Mouse (Mus musculus): ENCODE data around the gene Senp3. TPM values are rescaled to one million over a fixed set of nuclear protein-coding genes. Genes with fewer than 3 reads are reported as not detected.

The Senp3 gene
- total RNA-seq, 2 experiments from 2014 or later, result 25.4 to 28.1 TPM

DNA sequence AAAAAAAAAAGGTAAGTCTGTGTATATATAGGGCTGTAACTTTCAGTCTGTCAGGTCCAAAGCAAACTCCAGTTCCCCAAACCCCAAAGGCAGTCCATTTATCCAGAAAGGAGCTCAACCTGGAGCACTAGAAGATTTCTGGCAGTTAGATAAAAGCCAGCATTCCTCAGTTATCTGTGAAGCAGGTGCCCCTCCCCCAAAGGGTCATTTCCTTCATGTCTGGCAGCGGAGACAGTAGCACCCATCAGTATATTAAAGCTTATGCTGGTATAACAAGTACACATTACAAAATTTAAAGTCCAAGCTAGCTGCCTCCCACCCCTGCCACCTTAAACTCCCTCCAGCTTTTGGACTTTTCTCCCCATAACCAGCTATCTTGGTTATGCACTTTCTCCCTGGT is 17.7 kb upstream of the Senp3 start:
- DNase-seq, result no peak
- TF ChIP-seq CTCF (IDR thresholded peaks at IDR 0.05), result no peak
- intact Hi-C loops (cut with DNase I), result no loop called here
- no peak overlapping the region for H3K27ac ChIP-seq
- no peak overlapping the region for H3K4me3 ChIP-seq

DNA sequence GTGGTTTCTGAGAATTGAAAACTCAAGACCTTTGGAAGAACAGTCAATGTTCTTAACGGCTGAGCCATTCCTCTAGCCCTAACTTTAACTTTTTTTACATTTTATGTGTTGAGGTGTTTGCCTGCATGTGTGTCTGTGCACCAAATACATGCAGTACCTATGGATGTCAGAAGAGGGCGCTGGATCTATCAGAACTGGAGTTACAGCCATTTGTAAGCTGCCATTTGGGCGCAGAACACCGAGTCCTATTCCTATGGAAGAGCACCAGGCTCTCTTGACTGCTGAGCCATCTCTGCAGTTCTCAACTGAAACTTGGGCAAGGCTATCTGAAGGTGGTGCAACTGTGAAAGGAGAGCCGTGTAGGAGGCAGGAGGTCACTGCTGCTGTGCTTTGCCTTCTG is 16.7 kb upstream of the Senp3 start:
- DNase-seq, result no peak
- Histone ChIP-seq H3K4me3 (no peak overlapping the region), H3K27ac (no peak overlapping the region)
- peak; percentile 22; the same call in 1 of the 2 replicates for TF ChIP-seq CTCF (IDR thresholded peaks at IDR 0.05)
- intact Hi-C loops (cut with DNase I), result no loop called here

DNA sequence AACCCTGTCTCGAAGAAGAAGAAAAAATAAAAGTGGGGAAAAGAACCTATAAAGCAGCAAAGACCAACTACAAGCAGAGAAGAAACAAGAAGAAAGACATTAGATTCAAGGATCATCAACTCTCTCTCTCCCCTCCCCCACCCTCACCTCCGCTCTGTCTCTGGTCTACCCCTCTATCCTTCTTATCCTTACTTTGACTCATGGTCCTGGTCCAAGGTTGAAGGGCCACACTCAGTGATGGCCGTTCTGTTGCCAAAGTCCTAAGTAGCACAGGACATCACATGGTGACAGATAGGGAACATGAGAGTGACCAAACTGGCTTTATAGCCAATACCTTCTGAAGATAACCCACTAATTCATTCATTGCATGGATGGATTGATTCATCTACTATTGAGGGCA is 15.5 kb upstream of the Senp3 start:
- TF ChIP-seq CTCF (IDR thresholded peaks at IDR 0.05), result no peak
- intact Hi-C loops (cut with DNase I), result no loop called here
- Histone ChIP-seq H3K27ac (no peak overlapping the region), H3K4me3 (no peak overlapping the region)
- no peak for DNase-seq

- H3K4me3 ChIP-seq, result peak within 1 kb of the TSS; percentile 86
- intact Hi-C loops (cut with DNase I), result no loop called here
- peak; percentile 88 for DNase-seq
- H3K27ac ChIP-seq, result peak within 1 kb of the TSS; percentile 94
- TF ChIP-seq CTCF (IDR thresholded peaks at IDR 0.05), result peak; percentile 42
These were observed 13.7 kb upstream of the Senp3 start, which contains the start of the genes Tnfsf12 and Tnfsfm13 for GRCm38 (mm10) chr11:69695361-69696181. Gene Tnfsf12, minus strand, starts transcription at chr11:69695849. Gene Tnfsfm13, minus strand, starts transcription at chr11:69696098.

GRCm38 (mm10) chr11:69695046-69695360 is 13.1 kb upstream of the Senp3 start:
- peak overlapping the region; percentile 86 for H3K4me3 ChIP-seq
- DNase-seq, result no peak
- intact Hi-C loops (cut with DNase I), result no loop called here
- H3K27ac ChIP-seq, result peak overlapping the region; percentile 94
- TF ChIP-seq CTCF (IDR thresholded peaks at IDR 0.05), result no peak

DNA sequence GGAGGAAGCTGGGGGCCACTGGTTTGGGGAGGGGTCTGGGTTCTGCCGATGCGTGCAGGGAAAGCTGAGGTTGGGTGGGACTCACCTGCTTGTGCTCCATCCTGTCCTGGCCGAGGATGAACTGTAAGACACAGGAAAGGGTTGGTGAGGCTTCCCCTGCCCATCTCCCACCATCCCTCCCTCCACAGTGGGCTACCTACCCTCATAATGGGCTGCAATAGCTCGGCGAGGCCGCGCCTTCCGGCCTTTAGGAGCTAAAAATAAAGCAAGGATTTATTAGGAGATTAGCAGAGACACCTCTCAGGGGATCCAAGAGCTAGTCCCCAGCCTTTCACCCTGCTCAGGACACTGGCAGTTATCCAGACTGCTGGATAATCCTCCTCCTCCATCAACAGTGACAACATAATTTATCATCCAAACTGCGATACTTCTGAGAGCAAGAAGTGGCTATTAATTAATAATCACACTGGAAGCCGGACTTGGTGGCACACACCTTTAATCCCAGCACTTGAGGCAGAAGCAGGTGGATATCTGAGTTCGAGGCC is 11.6 kb upstream of the Senp3 start:
- DNase-seq, result peak; percentile 40
- intact Hi-C loops (cut with DNase I), result no loop called here
- TF ChIP-seq CTCF (IDR thresholded peaks at IDR 0.05), result no peak
- peak overlapping the region; percentile 94 for H3K27ac ChIP-seq
- peak overlapping the region; percentile 86 for H3K4me3 ChIP-seq

- DNase-seq, result no peak
- no peak for TF ChIP-seq CTCF (IDR thresholded peaks at IDR 0.05)
- Histone ChIP-seq H3K4me3 (peak overlapping the region; percentile 15), H3K27ac (peak overlapping the region; percentile 94; the same call in 1 of the 2 replicates)
- intact Hi-C loops (cut with DNase I), result no loop called here
These were observed 11.0 kb upstream of the Senp3 start for GRCm38 (mm10) chr11:69692863-69693262.

- H3K27ac ChIP-seq, result peak overlapping the region; percentile 94; the same call in 1 of the 2 replicates
- no peak for DNase-seq
- intact Hi-C loops (cut with DNase I), result no loop called here
- no peak for TF ChIP-seq CTCF (IDR thresholded peaks at IDR 0.05)
- peak overlapping the region; percentile 15 for H3K4me3 ChIP-seq
These were observed 10.4 kb upstream of the Senp3 start for GRCm38 (mm10) chr11:69692196-69692811.

- no peak overlapping the region for H3K4me3 ChIP-seq
- no peak for DNase-seq
- TF ChIP-seq CTCF (IDR thresholded peaks at IDR 0.05), result no peak
- intact Hi-C loops (cut with DNase I), result no loop called here
- H3K27ac ChIP-seq, result peak overlapping the region; percentile 51
These were observed 8.0 kb upstream of the Senp3 start for GRCm38 (mm10) chr11:69689891-69690290.

- DNase-seq, result no peak
- no peak for TF ChIP-seq CTCF (IDR thresholded peaks at IDR 0.05)
- H3K27ac ChIP-seq, result peak overlapping the region; percentile 99
- peak overlapping the region; percentile 72 for H3K4me3 ChIP-seq
- intact Hi-C loops (cut with DNase I), result no loop called here
These were observed 5.2 kb upstream of the Senp3 start for GRCm38 (mm10) chr11:69687061-69687460.

- peak overlapping the region; percentile 72 for H3K4me3 ChIP-seq
- intact Hi-C loops (cut with DNase I), result no loop called here
These were observed 4.5 kb upstream of the Senp3 start for GRCm38 (mm10) chr11:69686377-69686776.

DNA sequence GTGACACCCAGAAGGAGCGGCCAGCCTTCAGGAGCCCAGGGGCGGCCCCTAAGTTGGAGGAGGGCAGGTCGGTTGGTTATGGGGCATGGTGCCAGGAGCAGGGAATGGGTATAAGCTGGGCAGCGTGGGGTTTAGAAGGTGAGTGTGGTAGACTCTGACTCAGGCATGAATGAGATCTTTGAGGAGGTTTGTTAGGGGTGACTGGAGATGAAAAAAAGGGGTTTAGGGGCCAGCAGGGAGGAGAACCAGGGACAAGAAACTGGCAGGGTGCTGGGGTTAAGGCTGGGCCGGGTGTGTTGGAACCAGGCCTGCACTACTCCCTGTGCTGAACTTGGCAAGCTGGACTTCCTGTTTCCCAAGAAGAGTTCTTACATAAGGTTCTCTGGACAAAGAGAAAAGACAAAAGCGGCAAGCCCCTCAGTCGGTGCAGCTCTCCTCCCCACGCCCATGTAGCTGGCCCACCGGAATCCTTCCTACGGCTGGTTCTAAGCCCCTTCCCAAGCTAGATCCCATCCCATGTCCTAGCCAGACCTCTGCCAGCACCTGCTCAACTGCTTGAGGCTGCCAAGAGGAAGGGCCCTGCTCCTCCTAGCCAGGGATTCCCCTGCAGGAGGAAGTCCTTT is 3.8 kb upstream of the Senp3 start, which contains the start of gene Tnfsf13:
Tnfsf13 (minus strand) TSS at position 259 of the 623 bp plus-strand sequence.
- intact Hi-C loops (cut with DNase I), result loop anchor here (2.0 kb wide), 1 partner anchor 21 kb away; no protein-coding TSS in a partner anchor

More at GRCm38 (mm10) chr11:69686377-69686776, 4.5 kb upstream of the Senp3 start:
- no peak for TF ChIP-seq CTCF (IDR thresholded peaks at IDR 0.05)
- peak overlapping the region; percentile 99 for H3K27ac ChIP-seq
- peak; percentile 90 for DNase-seq

More for the DNA sequence above, 3.8 kb upstream of the Senp3 start, which contains the start of gene Tnfsf13:
- peak within 1 kb of the TSS; percentile 99 for H3K27ac ChIP-seq
- peak; percentile 86 for DNase-seq
- no peak for TF ChIP-seq CTCF (IDR thresholded peaks at IDR 0.05)
- peak within 1 kb of the TSS; percentile 72 for H3K4me3 ChIP-seq

Data from gastrocnemius, adult 2 months (tissue).